Mouse (Mus musculus): Measurements from ENCODE around the gene Rgmb. TPM values are rescaled to one million over a fixed set of nuclear protein-coding genes. Genes with fewer than 3 reads are reported as not detected.

Gene Rgmb
- polyA plus RNA-seq, 1 experiment from 2014 or later, result 14.2 TPM

GRCm38 (mm10) chr17:15818372-15818771 lies 12.5 kb downstream of the Rgmb start:
- Histone ChIP-seq H3K27me3 (ENCODE audit: low read depth, poor library complexity, severe bottlenecking) (no peaks in the 10 kb centered on the region), H3K9me3 (replicated peaks) (no peaks in the 10 kb centered on the region), H3K36me3 (peaks cover 56% of the 10 kb centered on the region), H3K27ac (no peak overlapping the region), H3K4me3 (no peak overlapping the region), H3K4me1 (peaks cover 54% of the 10 kb centered on the region)
- WGBS, result 82% methylated on average over 8 of the region's 8 CpGs
- DNase-seq (ENCODE audit: low spot score), result no peak

GRCm38 (mm10) chr17:15817634-15818033 lies 13.2 kb downstream of the Rgmb start:
- Histone ChIP-seq H3K27me3 (ENCODE audit: low read depth, poor library complexity, severe bottlenecking) (no peaks in the 10 kb centered on the region), H3K4me1 (peaks cover 57% of the 10 kb centered on the region), H3K36me3 (peaks cover 58% of the 10 kb centered on the region), H3K4me3 (no peak overlapping the region), H3K9me3 (replicated peaks) (no peaks in the 10 kb centered on the region), H3K27ac (no peak overlapping the region)
- 91% methylated on average over 2 of the region's 2 CpGs for WGBS
- no peak for DNase-seq (ENCODE audit: low spot score)

- H3K27ac ChIP-seq, result no peak overlapping the region
- peaks cover 58% of the 10 kb centered on the region for H3K4me1 ChIP-seq
- H3K9me3 ChIP-seq (replicated peaks), result no peaks in the 10 kb centered on the region
- H3K27me3 ChIP-seq (ENCODE audit: low read depth, poor library complexity, severe bottlenecking), result no peaks in the 10 kb centered on the region
- no peak for DNase-seq (ENCODE audit: low spot score)
- H3K4me3 ChIP-seq, result no peak overlapping the region
- peaks cover 61% of the 10 kb centered on the region for H3K36me3 ChIP-seq
- WGBS, result 92% methylated on average over 5 of the region's 5 CpGs
These were observed 13.8 kb downstream of the Rgmb start for GRCm38 (mm10) chr17:15817096-15817450.

- H3K4me3 ChIP-seq, result no peak overlapping the region
- DNase-seq (ENCODE audit: low spot score), result no peak
- no peaks in the 10 kb centered on the region for H3K27me3 ChIP-seq (ENCODE audit: low read depth, poor library complexity, severe bottlenecking)
- 90% methylated on average over 11 of the region's 11 CpGs for WGBS
- no peak overlapping the region for H3K27ac ChIP-seq
- peaks cover 61% of the 10 kb centered on the region for H3K36me3 ChIP-seq
- no peaks in the 10 kb centered on the region for H3K9me3 ChIP-seq (replicated peaks)
- H3K4me1 ChIP-seq, result peaks cover 62% of the 10 kb centered on the region
These were observed 14.3 kb downstream of the Rgmb start for GRCm38 (mm10) chr17:15816379-15817095.

DNA sequence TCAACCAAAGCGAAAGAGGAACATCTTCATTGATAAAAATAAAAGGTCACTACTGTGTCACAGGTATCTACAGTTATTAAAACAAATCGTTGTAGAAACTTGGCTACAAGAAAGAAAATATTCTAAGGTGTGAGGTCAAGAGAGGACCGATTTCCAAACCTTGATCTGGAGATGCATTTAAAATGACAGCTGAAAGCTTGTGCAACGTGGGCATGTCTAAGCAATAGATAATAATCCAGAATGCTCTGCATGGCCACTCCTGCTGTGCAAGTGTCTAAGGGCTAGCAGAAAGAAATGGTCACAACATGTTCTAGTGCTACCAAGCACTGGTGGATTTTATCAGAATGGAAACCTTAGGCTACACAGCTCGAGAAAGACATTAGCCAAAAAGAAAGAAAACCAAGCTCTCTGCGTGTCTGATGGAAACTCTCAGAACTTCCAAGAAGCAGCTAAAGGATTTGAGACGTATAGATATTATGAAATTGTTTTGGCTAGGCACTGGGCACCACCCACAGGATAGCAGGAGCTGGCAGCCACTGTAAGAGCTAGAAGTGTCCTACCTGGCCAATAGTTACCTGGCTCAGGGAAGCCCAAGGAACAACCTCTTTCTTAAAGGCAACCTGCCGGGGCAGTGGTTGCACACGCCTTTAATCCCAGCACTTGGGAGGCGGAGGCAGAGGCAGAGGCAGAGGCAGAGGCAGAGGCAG lies 15.4 kb downstream of the Rgmb start:
- Histone ChIP-seq H3K4me3 (no peak overlapping the region), H3K4me1 (peaks cover 64% of the 10 kb centered on the region), H3K36me3 (peaks cover 55% of the 10 kb centered on the region), H3K27ac (no peak overlapping the region), H3K9me3 (replicated peaks) (no peaks in the 10 kb centered on the region), H3K27me3 (ENCODE audit: low read depth, poor library complexity, severe bottlenecking) (no peaks in the 10 kb centered on the region)
- WGBS, result 89% methylated on average over 10 of the region's 10 CpGs
- no peak for DNase-seq (ENCODE audit: low spot score)

GRCm38 (mm10) chr17:15813658-15814212 lies 17.1 kb downstream of the Rgmb start:
- no peak for DNase-seq (ENCODE audit: low spot score)
- 73% methylated on average over 3 of the region's 3 CpGs for WGBS

DNA sequence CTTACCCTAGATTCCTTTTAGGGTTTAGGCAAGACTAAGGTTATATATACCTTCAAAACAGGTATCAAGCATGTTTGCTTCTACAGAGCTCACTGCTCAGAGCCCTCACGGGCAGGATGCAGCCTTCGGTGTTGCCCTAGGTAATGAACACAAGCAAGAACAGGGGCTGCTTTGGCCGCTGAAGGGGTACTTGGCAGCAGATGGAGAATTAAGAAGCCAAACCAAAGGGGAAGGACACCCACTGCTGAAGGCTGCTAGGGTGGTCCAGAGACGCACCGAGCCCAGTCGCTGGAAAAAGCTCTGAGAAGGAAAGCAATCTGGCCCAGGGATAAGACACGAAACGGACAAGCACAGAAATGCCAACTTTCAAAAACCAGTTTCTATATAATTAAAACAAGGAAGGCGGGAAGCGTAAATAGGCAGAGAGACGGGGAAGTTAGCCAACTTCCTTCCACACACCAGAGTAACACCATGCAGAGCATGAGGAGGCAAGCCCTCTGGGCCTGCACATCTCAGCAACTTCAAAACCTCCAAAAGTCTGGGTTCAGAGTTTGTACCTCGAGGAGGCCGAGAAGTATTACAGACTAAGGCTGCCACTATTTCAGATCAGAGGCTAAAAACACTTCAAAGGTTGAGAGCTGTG lies 18.6 kb downstream of the Rgmb start:
- H3K4me1 ChIP-seq, result peaks cover 79% of the 10 kb centered on the region
- no peak for DNase-seq (ENCODE audit: low spot score)
- peaks cover 33% of the 10 kb centered on the region for H3K36me3 ChIP-seq

More at GRCm38 (mm10) chr17:15813658-15814212, 17.1 kb downstream of the Rgmb start:
- no peaks in the 10 kb centered on the region for H3K9me3 ChIP-seq (replicated peaks)
- H3K36me3 ChIP-seq, result peaks cover 41% of the 10 kb centered on the region
- H3K27me3 ChIP-seq (ENCODE audit: low read depth, poor library complexity, severe bottlenecking), result no peaks in the 10 kb centered on the region
- H3K27ac ChIP-seq, result no peak overlapping the region; the same call in 1 of the 2 replicates
- H3K4me1 ChIP-seq, result peaks cover 67% of the 10 kb centered on the region
- H3K4me3 ChIP-seq, result no peak overlapping the region

GRCm38 (mm10) chr17:15809949-15810348 lies 20.9 kb downstream of the Rgmb start:
- Histone ChIP-seq H3K36me3 (peaks cover 32% of the 10 kb centered on the region), H3K9me3 (replicated peaks) (no peaks in the 10 kb centered on the region), H3K27ac (peak overlapping the region; percentile 81), H3K4me3 (no peak overlapping the region), H3K27me3 (ENCODE audit: low read depth, poor library complexity, severe bottlenecking) (no peaks in the 10 kb centered on the region), H3K4me1 (peaks cover 77% of the 10 kb centered on the region)
- 94% methylated on average over 2 of the region's 2 CpGs for WGBS
- DNase-seq (ENCODE audit: low spot score), result no peak

More for the DNA sequence above, 18.6 kb downstream of the Rgmb start:
- H3K27me3 ChIP-seq (ENCODE audit: low read depth, poor library complexity, severe bottlenecking), result no peaks in the 10 kb centered on the region
- peak overlapping the region; percentile 37; the same call in 1 of the 2 replicates for H3K27ac ChIP-seq
- H3K9me3 ChIP-seq (replicated peaks), result no peaks in the 10 kb centered on the region
- WGBS, result 77% methylated on average over 13 of the region's 13 CpGs
- H3K4me3 ChIP-seq, result no peak overlapping the region

DNA sequence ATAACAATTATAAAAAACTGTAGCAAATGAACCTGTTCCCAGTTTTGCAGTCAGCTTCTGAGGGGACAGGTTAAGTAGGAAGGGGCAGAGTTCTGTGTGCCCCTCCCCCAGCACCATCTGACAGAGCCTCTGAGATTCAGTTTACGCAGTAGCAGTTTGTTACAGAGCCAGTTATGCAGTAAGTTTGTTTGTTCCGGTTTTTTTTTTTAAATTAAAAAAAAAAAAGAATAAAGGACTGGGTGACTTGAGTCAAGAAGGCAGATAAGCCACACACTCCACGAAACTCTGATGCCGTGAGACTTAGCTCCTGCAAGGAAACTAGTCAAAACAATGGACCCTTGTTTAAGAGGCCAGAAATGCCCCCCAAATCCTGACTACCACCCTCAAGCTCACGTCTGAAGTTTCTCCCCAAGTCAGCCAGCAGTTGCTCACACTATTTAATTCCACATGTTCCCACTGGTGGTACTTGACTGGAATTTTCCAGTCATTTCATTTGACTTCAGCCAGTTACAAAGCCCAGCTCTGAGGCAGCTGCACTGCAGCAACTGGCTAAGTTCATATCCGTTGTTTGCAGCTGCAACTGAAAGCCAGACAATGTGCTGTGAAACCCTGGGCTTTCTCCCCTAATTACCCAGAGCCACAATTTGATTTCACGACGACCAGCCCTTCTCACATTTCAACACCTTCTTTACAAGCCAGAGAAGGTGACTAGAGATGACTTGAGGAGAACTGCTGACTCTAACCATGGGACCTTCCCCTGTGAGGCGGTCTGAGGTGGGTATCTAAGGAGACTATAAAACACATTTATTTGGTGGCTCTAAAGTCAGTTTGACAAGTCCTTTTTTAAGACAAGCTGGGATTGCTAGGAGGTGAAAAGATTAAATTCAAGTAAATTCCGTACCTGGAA lies 22.1 kb downstream of the Rgmb start:
- Histone ChIP-seq H3K4me3 (peak overlapping the region; percentile 21; the same call in 1 of the 2 replicates), H3K36me3 (peaks cover 26% of the 10 kb centered on the region), H3K27me3 (ENCODE audit: low read depth, poor library complexity, severe bottlenecking) (no peaks in the 10 kb centered on the region), H3K9me3 (replicated peaks) (no peaks in the 10 kb centered on the region), H3K4me1 (peaks cover 65% of the 10 kb centered on the region), H3K27ac (peak overlapping the region; percentile 81)
- WGBS, result 20% methylated on average over 10 of the region's 10 CpGs
- DNase-seq (ENCODE audit: low spot score), result peak; percentile 70

DNA sequence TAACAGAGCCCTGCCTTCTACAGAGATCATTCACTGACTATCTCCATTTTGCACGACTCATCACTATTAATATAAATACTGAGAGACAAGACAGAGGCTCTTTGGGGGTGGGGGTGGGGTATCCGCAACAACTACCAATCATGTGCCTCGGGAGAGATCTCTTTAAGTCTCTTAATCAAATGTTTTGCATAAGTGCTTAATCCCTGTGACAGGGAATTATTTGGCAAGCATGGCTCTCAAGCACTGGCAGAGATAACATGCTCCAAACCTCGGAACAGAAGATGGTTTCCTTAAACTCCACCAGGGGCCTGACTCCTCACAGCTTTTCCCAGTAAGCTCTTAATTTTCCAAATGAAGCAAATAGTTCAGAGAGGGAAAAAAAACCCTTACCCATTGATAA lies 22.8 kb downstream of the Rgmb start:
- DNase-seq (ENCODE audit: low spot score), result no peak
- Histone ChIP-seq H3K27ac (peak overlapping the region; percentile 81), H3K9me3 (replicated peaks) (no peaks in the 10 kb centered on the region), H3K4me1 (peaks cover 58% of the 10 kb centered on the region), H3K27me3 (ENCODE audit: low read depth, poor library complexity, severe bottlenecking) (no peaks in the 10 kb centered on the region), H3K4me3 (peak overlapping the region; percentile 21; the same call in 1 of the 2 replicates), H3K36me3 (peaks cover 26% of the 10 kb centered on the region)
- WGBS, result 65% methylated on average over 4 of the region's 4 CpGs

- no peak overlapping the region for H3K4me3 ChIP-seq
- DNase-seq (ENCODE audit: low spot score), result no peak
- no peaks in the 10 kb centered on the region for H3K9me3 ChIP-seq (replicated peaks)
- 87% methylated on average over 23 of the region's 23 CpGs for WGBS
- H3K27me3 ChIP-seq (ENCODE audit: low read depth, poor library complexity, severe bottlenecking), result no peaks in the 10 kb centered on the region
- peaks cover 22% of the 10 kb centered on the region for H3K36me3 ChIP-seq
- H3K4me1 ChIP-seq, result peaks cover 53% of the 10 kb centered on the region
- H3K27ac ChIP-seq, result peak overlapping the region; percentile 81
These were observed 23.4 kb downstream of the Rgmb start for GRCm38 (mm10) chr17:15807295-15807984.
